Mouse (Mus musculus) embryonic fibroblast, embryonic 13.5 days (primary cell): ENCODE results near the gene Fars2. TPM values are rescaled to one million over a fixed set of nuclear protein-coding genes. Genes with fewer than 3 reads are reported as not detected.

ENCODE experiments used
- H3K27ac ChIP-seq: 2 replicates; pipeline ENCODE4 v1.5.1; 2012; ENCODE audit warnings: low read length, control low read depth, inconsistent platforms; ENCODE audit not compliant: insufficient read depth
- H3K4me1 ChIP-seq: 2 replicates; pipeline ENCODE4 v1.6.1; 2011; ENCODE audit warnings: low read length; ENCODE audit not compliant: control insufficient read depth, insufficient read depth
- H3K4me3 ChIP-seq: 2 replicates; pipeline ENCODE4 v1.5.1; 2011; ENCODE audit warnings: mild to moderate bottlenecking, control low read depth, low read length; ENCODE audit not compliant: insufficient read depth
- CTCF ChIP-seq: IDR thresholded peaks from 2 replicates; pipeline ENCODE4 v1.5.1; 2011; ENCODE audit warnings: mild to moderate bottlenecking, control low read depth, low read length, moderate library complexity, borderline replicate concordance; ENCODE audit not compliant: insufficient read depth
- POLR2A ChIP-seq: IDR thresholded peaks from 2 replicates; pipeline ENCODE4 v1.6.1; 2011; ENCODE audit warnings: low read depth, mild to moderate bottlenecking, control low read depth, low read length, moderate library complexity
- polyA plus RNA-seq: library from polyadenylated mRNA; stranded (reverse); fragments of >200 nt; gene quantifications from 2 replicates; pipeline ENCODE4 v1.2.4, GENCODE M21; 2011; ENCODE audit warnings: low read depth; ENCODE audit not compliant: missing spikeins, insufficient read length

Fars2 gene
- polyA plus RNA-seq, 1 experiment, result 16.0 TPM

DNA sequence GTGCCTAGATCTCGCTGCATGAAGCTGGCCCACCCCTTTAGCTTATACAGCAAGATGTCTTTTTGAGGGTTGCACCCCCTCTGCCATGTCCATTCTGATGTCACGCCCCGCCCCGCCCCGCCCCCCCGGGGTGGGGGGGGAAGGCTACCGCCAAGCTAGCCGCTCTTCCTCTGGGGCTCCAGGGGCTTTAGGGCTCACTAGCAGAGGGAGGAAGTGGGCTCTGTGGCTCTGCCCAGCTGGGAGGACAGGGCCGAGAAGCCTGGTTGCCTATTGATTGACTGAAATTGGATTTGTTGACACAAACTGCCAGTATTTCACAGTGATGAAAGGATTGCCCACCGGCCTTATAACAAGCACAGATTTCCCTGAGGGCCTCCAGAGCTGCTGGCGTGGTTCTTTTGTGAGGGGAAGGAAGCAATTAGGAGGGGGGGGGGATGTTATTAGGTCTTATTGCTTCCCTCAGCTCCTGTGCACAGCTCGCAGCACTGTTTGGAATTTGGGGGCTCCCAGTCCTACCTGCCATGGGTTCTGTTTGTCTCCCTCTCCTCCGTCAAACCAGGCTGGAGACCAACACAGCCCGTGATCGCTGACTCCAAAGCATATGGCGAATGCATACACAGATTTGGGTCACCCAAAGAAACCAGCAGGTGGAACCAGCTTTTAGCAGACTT lies 466.4 kb downstream of the Fars2 start:
- TF ChIP-seq CTCF (no peak), POLR2A (no peak)
- Histone ChIP-seq H3K4me1 (no peaks in the 10 kb centered on the region), H3K4me3 (no peak overlapping the region), H3K27ac (no peak overlapping the region)

DNA sequence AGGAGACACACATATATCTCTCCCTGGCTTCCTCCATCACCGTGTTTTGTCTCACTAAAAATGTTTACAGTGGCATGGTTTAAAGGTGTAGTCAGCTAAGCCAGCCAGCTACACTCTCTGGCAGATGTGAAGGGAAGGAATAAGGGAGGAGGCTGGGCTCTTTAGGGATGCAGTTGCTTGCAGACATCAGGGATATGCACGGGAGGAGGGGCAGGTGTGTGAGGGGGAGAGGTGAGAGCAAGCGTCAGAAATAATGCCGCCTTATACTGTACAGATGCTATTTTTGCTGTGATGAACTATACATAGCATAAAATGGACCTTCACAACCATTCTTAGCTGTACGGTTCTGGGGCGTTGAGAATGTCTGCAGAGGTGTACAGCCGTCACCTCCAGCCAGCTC lies 467.0 kb downstream of the Fars2 start:
- Histone ChIP-seq H3K4me3 (no peak overlapping the region), H3K27ac (no peak overlapping the region), H3K4me1 (no peaks in the 10 kb centered on the region)
- TF ChIP-seq CTCF, result no peak
- no peak for TF ChIP-seq POLR2A

GRCm38 (mm10) chr13:36589092-36589491 lies 471.9 kb downstream of the Fars2 start:
- H3K4me1 ChIP-seq, result no peaks in the 10 kb centered on the region
- no peak overlapping the region for H3K4me3 ChIP-seq
- H3K27ac ChIP-seq, result no peak overlapping the region
- no peak for TF ChIP-seq POLR2A
- TF ChIP-seq CTCF, result no peak

GRCm38 (mm10) chr13:36592291-36592690 lies 475.1 kb downstream of the Fars2 start:
- Histone ChIP-seq H3K4me3 (no peak overlapping the region), H3K4me1 (no peaks in the 10 kb centered on the region), H3K27ac (no peak overlapping the region)
- no peak for TF ChIP-seq POLR2A
- TF ChIP-seq CTCF, result no peak

- Histone ChIP-seq H3K4me3 (no peak overlapping the region), H3K4me1 (no peaks in the 10 kb centered on the region), H3K27ac (no peak overlapping the region)
- TF ChIP-seq POLR2A (no peak), CTCF (no peak)
Observed at GRCm38 (mm10) chr13:36606717-36607116, 489.5 kb downstream of the Fars2 start.

DNA sequence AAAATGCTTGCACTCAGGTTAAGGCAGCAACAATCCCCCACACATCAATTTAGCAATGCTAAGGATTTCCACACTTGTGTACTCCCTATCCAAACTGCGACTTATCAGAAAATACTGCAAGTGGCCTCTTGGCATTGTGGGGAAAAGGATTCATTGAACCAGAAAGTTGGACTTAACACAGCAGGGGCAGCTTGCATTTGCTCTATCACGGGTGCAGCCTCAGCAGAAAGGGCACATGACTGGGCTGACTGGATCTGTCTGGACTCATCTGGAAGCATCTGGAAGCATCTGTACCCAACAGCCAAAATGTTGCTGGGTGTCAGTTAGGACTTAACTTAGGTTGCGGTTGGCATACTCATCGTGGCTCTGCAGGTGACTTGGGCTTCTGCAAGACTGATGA lies 490.7 kb downstream of the Fars2 start:
- no peak overlapping the region for H3K4me3 ChIP-seq
- no peak overlapping the region for H3K27ac ChIP-seq
- TF ChIP-seq POLR2A (no peak), CTCF (no peak)
- H3K4me1 ChIP-seq, result no peaks in the 10 kb centered on the region

DNA sequence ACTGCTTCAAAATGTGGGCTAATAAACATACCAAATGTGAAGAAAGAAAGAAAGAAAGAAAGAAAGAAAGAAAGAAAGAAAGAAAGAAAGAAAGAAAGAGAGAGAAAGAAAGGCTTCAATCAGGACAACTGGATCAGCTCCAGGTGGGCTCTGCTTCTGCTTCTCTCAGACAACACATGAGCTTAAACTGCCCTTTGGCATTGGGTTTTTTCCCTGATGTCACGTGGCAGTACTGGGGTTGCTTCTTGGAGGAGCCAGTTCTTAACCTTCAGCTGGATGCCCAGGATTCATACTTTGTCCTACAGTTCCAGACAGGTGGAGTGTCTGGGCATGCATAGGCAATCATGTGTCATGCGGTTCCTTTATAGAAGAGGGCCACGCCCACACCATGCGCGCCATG lies 493.2 kb downstream of the Fars2 start:
- Histone ChIP-seq H3K4me3 (no peak overlapping the region), H3K27ac (no peak overlapping the region), H3K4me1 (no peaks in the 10 kb centered on the region)
- no peak for TF ChIP-seq CTCF
- TF ChIP-seq POLR2A, result no peak

DNA sequence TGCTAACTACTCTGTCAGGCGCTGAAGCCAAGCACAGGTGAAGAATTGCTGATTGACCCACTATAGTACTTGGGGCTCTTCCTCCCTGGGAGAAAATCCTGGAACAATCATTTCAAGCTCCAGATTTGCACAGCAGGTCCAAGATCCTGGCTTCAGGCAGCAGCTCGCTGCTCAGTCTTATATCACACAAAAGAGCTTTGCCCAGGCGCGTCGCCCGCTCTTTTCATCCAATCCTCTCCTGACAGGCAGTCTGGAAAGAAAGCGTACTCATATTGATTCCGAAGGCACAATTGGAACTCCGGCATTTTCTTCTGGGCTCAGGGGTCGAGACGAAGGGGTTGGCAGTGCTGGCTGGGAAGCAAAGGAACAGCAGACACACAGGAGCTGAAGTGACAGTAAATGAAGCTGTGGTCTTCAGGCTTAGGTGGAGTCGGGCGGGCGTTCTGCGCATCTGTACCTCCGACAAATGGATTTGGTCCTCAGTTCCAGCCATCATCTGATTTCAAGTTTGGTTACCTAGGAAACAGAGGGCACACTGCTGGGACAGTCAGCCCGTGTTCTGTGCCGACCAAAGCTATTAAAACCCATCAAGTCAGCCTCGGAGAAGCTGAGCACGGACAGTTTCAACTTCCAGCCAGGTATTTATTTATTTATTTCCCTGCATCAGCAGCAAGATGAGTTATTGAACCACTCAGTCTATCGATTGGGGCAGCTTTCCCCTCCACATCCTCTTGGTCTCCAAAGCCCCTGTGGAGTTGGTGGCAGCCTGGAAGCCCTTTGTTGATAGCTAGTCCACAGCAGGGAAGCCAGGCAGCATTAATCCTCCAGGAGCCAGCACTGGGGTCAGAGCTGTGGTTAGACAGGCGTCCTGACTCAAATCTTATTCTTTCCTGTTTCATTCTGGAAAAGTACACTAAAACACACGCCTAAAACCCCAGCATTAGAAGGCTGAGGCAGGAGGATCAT lies 495.9 kb downstream of the Fars2 start:
- TF ChIP-seq CTCF, result no peak
- TF ChIP-seq POLR2A, result no peak
- no peak overlapping the region for H3K4me3 ChIP-seq
- no peaks in the 10 kb centered on the region for H3K4me1 ChIP-seq
- H3K27ac ChIP-seq, result no peak overlapping the region

DNA sequence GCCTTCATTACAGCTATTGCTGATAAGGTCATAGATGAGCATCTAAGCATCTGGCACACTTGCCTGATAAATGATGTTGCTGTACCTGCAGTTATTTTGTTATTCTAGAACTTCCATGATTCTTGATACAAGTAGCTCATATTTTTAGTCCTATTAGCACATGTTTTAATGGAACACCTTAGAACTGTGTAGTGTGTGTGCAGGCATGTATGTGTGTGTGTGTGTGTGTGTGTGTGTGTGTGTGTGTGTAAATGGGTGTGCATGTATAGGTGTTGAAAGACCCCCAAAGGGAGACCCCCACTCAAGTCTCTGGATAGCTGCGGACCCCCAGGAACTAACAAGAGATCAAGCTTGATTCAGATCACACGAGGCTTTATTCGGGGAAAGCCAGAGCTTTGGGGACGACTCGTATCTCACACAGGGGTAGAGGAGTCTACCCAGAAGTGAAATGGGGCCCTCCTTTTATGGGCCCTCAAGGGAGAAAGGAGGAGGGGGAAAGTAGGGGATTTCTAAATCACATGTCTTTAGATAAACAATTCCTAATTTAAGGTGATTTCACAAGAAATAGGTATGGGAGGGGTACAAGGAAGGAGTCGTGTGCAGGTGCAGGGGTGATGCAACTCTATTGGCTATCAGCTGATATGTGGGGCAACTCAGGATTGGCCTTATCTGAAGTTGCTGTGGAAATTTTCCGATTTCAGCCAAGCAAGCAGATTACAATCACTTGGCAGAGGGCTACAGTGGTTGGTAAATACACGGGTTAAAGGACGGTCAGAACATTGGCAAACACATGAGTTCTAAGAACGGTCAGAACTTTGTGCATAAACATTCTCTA lies 503.5 kb downstream of the Fars2 start:
- no peak overlapping the region for H3K4me3 ChIP-seq
- H3K4me1 ChIP-seq, result no peaks in the 10 kb centered on the region
- no peak overlapping the region for H3K27ac ChIP-seq
- no peak for TF ChIP-seq POLR2A
